Mouse (Mus musculus) heart, postnatal 0 days (tissue): ENCODE data around the gene Celf2.

ENCODE experiments used
- CTCF ChIP-seq: IDR thresholded peaks from 2 replicates; pipeline ENCODE4 v1.5.1; 2016; ENCODE audit warnings: antibody characterized with exemption, control low read depth, low read depth
- EP300 ChIP-seq: IDR thresholded peaks from 2 replicates; pipeline ENCODE4 v1.6.1; 2016; ENCODE audit warnings: antibody characterized with exemption, low read depth

- TF ChIP-seq CTCF (no peak), EP300 (no peak)
These were observed 441.1 kb downstream of the Celf2 start for GRCm38 (mm10) chr2:7068281-7068680.
